Mouse (Mus musculus): ENCODE measurements around the gene Kifc3. TPM values are rescaled to one million over a fixed set of nuclear protein-coding genes. Genes with fewer than 3 reads are reported as not detected.
"Not testable (repeated sequence)": the region's sequence is repeated elsewhere in the genome, so short reads cannot be mapped to it uniquely, and the experiment has no call there.

Gene Kifc3
- total and polyA plus RNA-seq, 2 experiments from 2014 or later = 20.6 to 59.0 TPM

DNA sequence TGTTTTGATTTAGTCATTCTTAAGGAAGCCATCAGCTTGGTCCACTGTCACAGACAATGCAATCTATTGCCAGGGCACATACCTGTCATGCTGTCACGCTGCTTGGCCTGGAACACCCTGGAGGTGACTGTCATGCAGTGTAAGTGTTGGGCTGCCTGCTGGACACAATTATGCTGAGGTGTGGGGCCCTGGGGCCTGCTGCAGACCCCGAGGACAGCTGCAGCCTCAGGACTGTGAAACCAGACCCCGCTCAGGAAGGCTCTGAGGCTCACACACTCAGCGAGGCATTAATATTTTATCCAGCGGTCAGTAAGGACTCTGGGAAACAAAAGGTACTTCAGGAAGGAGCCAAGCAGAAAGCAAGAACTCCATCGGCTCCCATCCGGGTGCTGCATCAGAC is 38.1 kb downstream of the Kifc3 start:
- Histone ChIP-seq H3K4me2 (ENCODE audit: low read depth, low read length) (no peak overlapping the region), H3K9ac (replicated peaks; ENCODE audit: low read depth, low read length) (no peak overlapping the region), H3K4me3 (ENCODE audit: low read depth, low read length) (no peak overlapping the region), H3K27me3 (ENCODE audit: control insufficient read depth, insufficient read depth, low read length) (no peaks in the 10 kb centered on the region), H3K27ac (ENCODE audit: low read depth) (no peak overlapping the region), H3K9me3 (replicated peaks; ENCODE audit: control insufficient read depth, low read length) (no peaks in the 10 kb centered on the region), H3K4me1 (ENCODE audit: control insufficient read depth, insufficient read depth) (no peaks in the 10 kb centered on the region), H3K36me3 (replicated peaks; ENCODE audit: control insufficient read depth, insufficient read depth, low read length) (no peaks in the 10 kb centered on the region)
- WGBS = 68% methylated on average over 7 of the region's 7 CpGs
- TF ChIP-seq CTCF (IDR thresholded peaks at IDR 0.05; ENCODE audit: low read depth) (no peak), EP300 (IDR thresholded peaks at IDR 0.05; ENCODE audit: low read depth) (no peak)
- DNase-seq (ENCODE audit: low spot score) = no peak
- ATAC-seq (ENCODE audit: insufficient read depth, low read depth) = no peak

DNA sequence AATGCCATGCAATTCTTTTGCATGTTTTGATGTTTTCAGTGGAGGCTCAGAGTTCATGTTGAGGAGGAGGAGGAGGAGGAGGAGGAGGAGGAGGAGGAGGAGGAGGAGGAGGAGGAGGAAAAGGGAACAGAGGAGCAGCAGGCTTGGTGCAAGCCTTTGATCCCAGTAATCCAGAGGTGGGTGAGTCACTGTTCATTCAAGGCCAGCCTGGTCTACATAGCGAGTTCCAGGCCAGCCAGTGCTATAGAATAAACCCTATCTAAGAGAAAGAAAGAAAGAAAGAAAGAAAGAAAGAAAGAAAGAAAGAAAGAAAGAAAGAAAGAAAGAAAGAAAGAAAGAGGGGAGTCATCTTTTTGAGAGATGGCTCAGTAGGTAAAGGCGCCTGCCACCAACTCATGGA is 38.6 kb downstream of the Kifc3 start:
- not testable (repeated sequence) for H3K27ac ChIP-seq (ENCODE audit: low read depth); H3K36me3 ChIP-seq (replicated peaks; ENCODE audit: control insufficient read depth, insufficient read depth, low read length); H3K4me1 ChIP-seq (ENCODE audit: control insufficient read depth, insufficient read depth); H3K9me3 ChIP-seq (replicated peaks; ENCODE audit: control insufficient read depth, low read length); H3K27me3 ChIP-seq (ENCODE audit: control insufficient read depth, insufficient read depth, low read length); ATAC-seq (ENCODE audit: insufficient read depth, low read depth); H3K4me3 ChIP-seq (ENCODE audit: low read depth, low read length); DNase-seq (ENCODE audit: low spot score); H3K9ac ChIP-seq (replicated peaks; ENCODE audit: low read depth, low read length); H3K4me2 ChIP-seq (ENCODE audit: low read depth, low read length)
- 76% methylated on average over 2 of the region's 2 CpGs for WGBS

DNA sequence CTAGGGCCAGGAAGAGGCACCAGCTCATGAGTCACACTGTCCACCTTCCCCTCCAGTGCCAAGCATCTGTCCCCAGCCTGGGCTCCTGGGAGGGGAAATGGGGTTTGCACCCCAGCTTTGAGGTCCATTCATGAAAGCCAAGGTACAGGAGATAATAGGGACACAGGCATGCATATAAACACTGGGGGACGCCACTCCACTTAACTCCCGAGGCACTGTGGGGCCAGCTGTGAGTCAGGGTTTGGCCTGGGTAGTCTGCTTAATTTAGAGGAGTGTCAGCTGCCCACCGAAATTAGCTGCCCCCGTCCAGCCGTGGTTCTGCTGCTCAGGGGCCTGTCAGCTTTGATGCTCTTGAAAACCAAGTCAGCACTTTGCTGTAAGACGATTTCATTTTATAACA is 39.8 kb downstream of the Kifc3 start:
- Histone ChIP-seq H3K27ac (ENCODE audit: low read depth) (no peak overlapping the region), H3K27me3 (ENCODE audit: control insufficient read depth, insufficient read depth, low read length) (no peaks in the 10 kb centered on the region), H3K9me3 (replicated peaks; ENCODE audit: control insufficient read depth, low read length) (no peaks in the 10 kb centered on the region), H3K36me3 (replicated peaks; ENCODE audit: control insufficient read depth, insufficient read depth, low read length) (no peaks in the 10 kb centered on the region), H3K4me2 (ENCODE audit: low read depth, low read length) (no peak overlapping the region), H3K4me3 (ENCODE audit: low read depth, low read length) (no peak overlapping the region), H3K4me1 (ENCODE audit: control insufficient read depth, insufficient read depth) (no peaks in the 10 kb centered on the region), H3K9ac (replicated peaks; ENCODE audit: low read depth, low read length) (no peak overlapping the region)
- ATAC-seq (ENCODE audit: insufficient read depth, low read depth) = no peak
- TF ChIP-seq EP300 (IDR thresholded peaks at IDR 0.05; ENCODE audit: low read depth) (no peak), CTCF (IDR thresholded peaks at IDR 0.05; ENCODE audit: low read depth) (no peak)
- DNase-seq (ENCODE audit: low spot score) = no peak
- WGBS = 34% methylated on average over 6 of the region's 6 CpGs

GRCm38 (mm10) chr8:95159344-95159743 is 43.3 kb downstream of the Kifc3 start:
- H3K4me1 ChIP-seq (ENCODE audit: control insufficient read depth, insufficient read depth) = 0 out of 2 replicates have a peak, but pooled peaks cover 7% of the 10 kb centered on the region
- 81% methylated on average over 3 of the region's 3 CpGs for WGBS
- no peak overlapping the region for H3K4me2 ChIP-seq (ENCODE audit: low read depth, low read length)
- no peak overlapping the region for H3K27ac ChIP-seq (ENCODE audit: low read depth)
- no peak overlapping the region for H3K9ac ChIP-seq (replicated peaks; ENCODE audit: low read depth, low read length)
- no peak for TF ChIP-seq CTCF (IDR thresholded peaks at IDR 0.05; ENCODE audit: low read depth)
- no peak for TF ChIP-seq EP300 (IDR thresholded peaks at IDR 0.05; ENCODE audit: low read depth)
- DNase-seq (ENCODE audit: low spot score) = no peak
- H3K27me3 ChIP-seq (ENCODE audit: control insufficient read depth, insufficient read depth, low read length) = no peaks in the 10 kb centered on the region
- H3K4me3 ChIP-seq (ENCODE audit: low read depth, low read length) = no peak overlapping the region
- H3K36me3 ChIP-seq (replicated peaks; ENCODE audit: control insufficient read depth, insufficient read depth, low read length) = no peaks in the 10 kb centered on the region
- no peak for ATAC-seq (ENCODE audit: insufficient read depth, low read depth)
- H3K9me3 ChIP-seq (replicated peaks; ENCODE audit: control insufficient read depth, low read length) = no peaks in the 10 kb centered on the region

DNA sequence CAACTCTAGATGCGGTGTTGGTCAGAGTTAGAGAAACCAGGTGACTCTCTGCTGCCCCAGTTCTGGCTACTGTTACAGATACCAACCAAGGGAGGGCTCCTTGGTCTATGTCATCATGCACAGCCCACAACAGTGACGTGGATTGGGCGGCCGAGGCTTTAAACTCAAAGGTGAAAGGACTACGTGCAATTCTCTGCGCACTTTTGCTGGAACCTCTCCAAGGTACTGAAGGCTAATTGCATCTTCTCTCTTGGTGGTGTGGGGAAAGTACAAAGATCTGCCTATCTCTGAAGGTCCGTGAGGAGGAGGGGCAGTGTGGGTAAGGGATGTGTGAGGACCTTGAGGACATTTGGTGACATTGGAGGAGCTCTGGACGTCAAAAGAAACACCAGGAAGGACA is 44.0 kb downstream of the Kifc3 start:
- Histone ChIP-seq H3K27me3 (ENCODE audit: control insufficient read depth, insufficient read depth, low read length) (no peaks in the 10 kb centered on the region), H3K9ac (replicated peaks; ENCODE audit: low read depth, low read length) (no peak overlapping the region), H3K4me2 (ENCODE audit: low read depth, low read length) (no peak overlapping the region), H3K36me3 (replicated peaks; ENCODE audit: control insufficient read depth, insufficient read depth, low read length) (no peaks in the 10 kb centered on the region), H3K27ac (ENCODE audit: low read depth) (no peak overlapping the region), H3K4me1 (ENCODE audit: control insufficient read depth, insufficient read depth) (0 out of 2 replicates have a peak, but pooled peaks cover 7% of the 10 kb centered on the region), H3K4me3 (ENCODE audit: low read depth, low read length) (no peak overlapping the region), H3K9me3 (replicated peaks; ENCODE audit: control insufficient read depth, low read length) (no peaks in the 10 kb centered on the region)
- WGBS = 63% methylated on average over 8 of the region's 8 CpGs
- no peak for TF ChIP-seq CTCF (IDR thresholded peaks at IDR 0.05; ENCODE audit: low read depth)
- TF ChIP-seq EP300 (IDR thresholded peaks at IDR 0.05; ENCODE audit: low read depth) = no peak
- ATAC-seq (ENCODE audit: insufficient read depth, low read depth) (no peak), DNase-seq (ENCODE audit: low spot score) (no peak)

- Histone ChIP-seq H3K27me3 (ENCODE audit: control insufficient read depth, insufficient read depth, low read length) (no peaks in the 10 kb centered on the region), H3K27ac (ENCODE audit: low read depth) (no peak overlapping the region), H3K4me1 (ENCODE audit: control insufficient read depth, insufficient read depth) (0 out of 2 replicates have a peak, but pooled peaks cover 7% of the 10 kb centered on the region), H3K4me2 (ENCODE audit: low read depth, low read length) (no peak overlapping the region), H3K4me3 (ENCODE audit: low read depth, low read length) (no peak overlapping the region), H3K9ac (replicated peaks; ENCODE audit: low read depth, low read length) (no peak overlapping the region), H3K9me3 (replicated peaks; ENCODE audit: control insufficient read depth, low read length) (no peaks in the 10 kb centered on the region), H3K36me3 (replicated peaks; ENCODE audit: control insufficient read depth, insufficient read depth, low read length) (no peaks in the 10 kb centered on the region)
- no peak for DNase-seq (ENCODE audit: low spot score)
- TF ChIP-seq CTCF (IDR thresholded peaks at IDR 0.05; ENCODE audit: low read depth) (no peak), EP300 (IDR thresholded peaks at IDR 0.05; ENCODE audit: low read depth) (no peak)
- no peak for ATAC-seq (ENCODE audit: insufficient read depth, low read depth)
- WGBS = 70% methylated on average over 3 of the region's 3 CpGs
Measured at GRCm38 (mm10) chr8:95157145-95157544, 45.5 kb downstream of the Kifc3 start.

Data from heart, postnatal 0 days (tissue).